Mouse (Mus musculus) heart, adult 2 months (tissue): Measurements from ENCODE around the gene Ndufs3. TPM values are rescaled to one million over a fixed set of nuclear protein-coding genes. Genes with fewer than 3 reads are reported as not detected.
A peak's percentile ranks its signal among the peaks of the same experiment; 100 is the strongest.

Experiments
- DNase-seq, 2 experiments: peaks; one replicate each; pipeline ENCODE4 v3.0.0; 2021
- H3K27ac ChIP-seq: fragments of 200-600 bp; 2 replicates; pipeline ENCODE4 v1.8.1; 2022
- H3K27me3 ChIP-seq: fragments of 200-500 bp; 2 replicates; pipeline ENCODE4 v1.6.1; 2012; ENCODE audit warnings: mild to moderate bottlenecking, low read length, inconsistent platforms, mixed read lengths; ENCODE audit not compliant: control insufficient read depth, insufficient read depth
- H3K36me3 ChIP-seq: fragments of 200-500 bp; 2 replicates; pipeline ENCODE4 v1.6.1; 2012; ENCODE audit warnings: low read length, inconsistent platforms; ENCODE audit not compliant: control insufficient read depth, insufficient read depth
- H3K4me1 ChIP-seq: fragments of 200-500 bp; 2 replicates; pipeline ENCODE4 v1.6.1; 2011; ENCODE audit warnings: low read length; ENCODE audit not compliant: control insufficient read depth, insufficient read depth
- H3K4me3 ChIP-seq: fragments of 200-600 bp; 2 replicates; pipeline ENCODE4 v1.8.1; 2022
- H3K79me2 ChIP-seq: fragments of 200-500 bp; replicated peaks from 2 replicates; pipeline ENCODE4 v1.6.1; 2012; ENCODE audit warnings: mild to moderate bottlenecking, inconsistent platforms, low read length, moderate library complexity, mixed read lengths; ENCODE audit not compliant: control insufficient read depth, insufficient read depth
- H3K9ac ChIP-seq: fragments of 200-500 bp; 2 replicates; pipeline ENCODE4 v1.6.1; 2012; ENCODE audit warnings: low read depth, mild to moderate bottlenecking, control low read depth, inconsistent platforms, low read length, mixed read lengths
- CTCF ChIP-seq: fragments of 200-600 bp; IDR thresholded peaks from 2 replicates; pipeline ENCODE4 v1.8.1; 2022; ENCODE audit warnings: antibody characterized with exemption, mild to moderate bottlenecking, moderate library complexity
- EP300 ChIP-seq: fragments of 200-500 bp; IDR thresholded peaks from 2 replicates; pipeline ENCODE4 v1.6.1; 2011; ENCODE audit warnings: low read depth, low read length, control low read depth; ENCODE audit not compliant: insufficient read depth
- POLR2A ChIP-seq: fragments of 200-500 bp; IDR thresholded peaks from 2 replicates; pipeline ENCODE4 v1.6.1; 2011; ENCODE audit warnings: mild to moderate bottlenecking, low read depth, low read length, control low read depth; ENCODE audit not compliant: insufficient read depth
- WGBS: fragments of 180-500 bp; shearing (Covaris S2); methylation state at CpG from one replicate; pipeline ENCODE4 v1.1.7; 2018; 5-methylcytosine and 5-hydroxymethylcytosine counted together
- intact Hi-C: fragments of 180-260 bp; cut with DNase I; formaldehyde crosslinking; loops from one replicate; pipeline ENCODE4 v1.15.1; 2025
- long read RNA-seq: library from polyadenylated mRNA; stranded (forward); transcript quantifications from one replicate; pipeline ENCODE4 v2.0.0, GENCODE M21; 2021
- polyA plus RNA-seq: library from polyadenylated mRNA; depleted of rRNA; stranded (reverse); fragments of >200 nt; gene quantifications from 2 replicates; pipeline ENCODE4 v1.2.3, GENCODE M21; 2012; rRNA removed
- total RNA-seq, 2 experiments: library from RNA; stranded (reverse); gene quantifications; 2 replicates each; pipeline ENCODE4 v1.2.3; 2021

The Ndufs3 gene
- total RNA-seq (100 to 1,000 TPM; 770 to 910 TPM), polyA plus RNA-seq (596 and 1,142 TPM in 2 replicates)
- long read RNA-seq, transcript Ndufs3-201 (7 exons, 1,046 nt): major isoform, 729 of 750 reads
- long read RNA-seq, partial matches to known transcripts: 8 of 750 reads
- long read RNA-seq, other reads (novel, unspliced or antisense): 11 of 750 reads

DNA sequence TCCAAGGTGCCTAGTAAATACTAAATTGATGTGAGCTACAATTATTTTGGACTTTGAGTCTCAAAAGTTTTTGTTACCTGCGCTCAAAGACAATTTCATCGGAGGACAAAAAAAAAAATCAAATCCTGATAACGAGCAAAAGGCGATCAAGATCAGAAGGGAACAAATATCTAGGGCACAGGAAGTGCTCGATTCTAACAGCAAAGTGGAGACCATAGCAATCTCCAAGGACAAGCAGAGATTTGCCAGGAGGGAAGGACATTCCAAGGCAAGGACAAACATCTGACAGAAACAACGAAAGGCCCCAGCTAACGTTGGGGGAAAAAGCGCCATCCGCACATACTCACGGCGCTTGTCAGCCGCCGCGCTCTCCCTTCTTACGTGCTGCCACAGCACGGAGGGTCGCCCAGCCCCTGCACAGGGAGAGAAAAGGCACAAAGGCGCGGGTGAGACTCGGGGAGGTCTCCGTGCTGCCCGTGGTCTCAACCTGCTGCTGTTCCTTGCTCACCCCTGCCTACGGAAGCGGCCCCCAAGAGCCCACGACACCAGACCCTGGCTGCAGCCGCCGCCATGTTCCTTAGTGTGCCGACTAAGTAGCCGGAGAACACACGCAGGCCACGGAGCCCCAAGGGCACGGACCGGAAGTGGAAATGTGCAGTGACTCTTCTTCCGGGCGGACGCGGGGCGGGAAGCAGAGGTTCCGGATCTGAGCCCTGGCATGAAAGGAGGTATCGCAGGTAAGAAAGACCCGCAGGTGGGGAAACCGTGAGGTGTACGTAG is at the start of gene Ndufs3, which contains the start of gene Kbtbd4:
Ndufs3 (minus strand) TSS at position 752 of the 780 bp plus-strand sequence.
Kbtbd4 (plus strand) TSS at position 665 of the 780 bp plus-strand sequence.
- 0 out of 2 replicates have a peak, but pooled peaks cover 2% of the 10 kb centered on the region for H3K36me3 ChIP-seq

GRCm38 (mm10) chr2:90953461-90953860 is 48.8 kb upstream of the Ndufs3 start:
- H3K27ac ChIP-seq: no peak overlapping the region
- H3K4me1 ChIP-seq: peaks cover 6% of the 10 kb centered on the region
- intact Hi-C loops: no loop called here
- H3K4me3 ChIP-seq: no peak overlapping the region
- H3K36me3 ChIP-seq: peaks cover 16% of the 10 kb centered on the region
- peaks cover 7% of the 10 kb centered on the region; the same call in 1 of the 2 replicates for H3K79me2 ChIP-seq
- no peak for DNase-seq
- TF ChIP-seq EP300 (no peak), CTCF (no peak), POLR2A (no peak)
- H3K9ac ChIP-seq: no peak overlapping the region
- H3K27me3 ChIP-seq: no peaks in the 10 kb centered on the region
- WGBS: 45% methylated on average over 3 of the region's 3 CpGs

More for the DNA sequence above, at the start of gene Ndufs3, which contains the start of gene Kbtbd4:
- WGBS: under 1% methylated on average over 43 of the region's 43 CpGs
- peak within 1 kb of the TSS; percentile 96 for H3K27ac ChIP-seq
- H3K9ac ChIP-seq: peak within 1 kb of the TSS; percentile 86
- H3K27me3 ChIP-seq: no peaks in the 10 kb centered on the region
- H3K4me1 ChIP-seq: peaks cover 9% of the 10 kb centered on the region
- peak within 1 kb of the TSS; percentile 75 for H3K4me3 ChIP-seq
- intact Hi-C loops: loop anchor here (5.0 kb wide), 3 partner anchors 37 to 298 kb away; partner anchors contain the start of genes Acp2, Mtch2 and Nr1h3
- TF ChIP-seq POLR2A (peak; percentile 94), EP300 (peak; percentile 42; the same call in 1 of the 2 replicates), CTCF (no peak)
- no peaks in the 10 kb centered on the region for H3K79me2 ChIP-seq
- peak; percentile 88 to 89 for DNase-seq

- Histone ChIP-seq H3K27ac (no peak overlapping the region), H3K79me2 (peaks cover 11% of the 10 kb centered on the region), H3K4me1 (peaks cover 10% of the 10 kb centered on the region), H3K36me3 (peaks cover 19% of the 10 kb centered on the region), H3K27me3 (no peaks in the 10 kb centered on the region), H3K9ac (no peak overlapping the region), H3K4me3 (no peak overlapping the region)
- intact Hi-C loops: no loop called here
- DNase-seq: peak in 1 of 2 experiments; percentile 19
- TF ChIP-seq EP300 (no peak), CTCF (no peak), POLR2A (no peak)
These were observed 46.1 kb upstream of the Ndufs3 start for GRCm38 (mm10) chr2:90950582-90951194.

DNA sequence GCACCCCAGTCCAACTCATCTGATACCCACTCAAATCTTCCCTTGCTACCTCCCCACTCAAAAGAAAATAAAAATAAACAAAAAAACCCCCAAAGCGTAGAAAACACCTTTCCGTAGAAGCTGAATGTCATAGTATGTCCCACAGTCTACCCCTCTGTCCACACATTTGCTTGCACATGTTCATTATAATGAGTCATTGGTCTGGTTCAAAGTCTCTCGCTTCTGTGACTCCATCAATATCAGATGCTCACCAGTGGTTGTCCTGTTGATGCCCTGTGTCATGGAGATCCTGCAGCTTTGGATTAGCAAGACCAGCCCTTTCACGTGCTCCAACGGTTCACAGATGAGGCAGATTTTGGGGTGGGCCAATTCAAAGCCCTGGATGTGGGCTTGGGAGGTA is 45.5 kb upstream of the Ndufs3 start:
- H3K79me2 ChIP-seq: peaks cover 12% of the 10 kb centered on the region
- TF ChIP-seq CTCF: no peak
- TF ChIP-seq EP300: no peak
- TF ChIP-seq POLR2A: no peak
- peaks cover 15% of the 10 kb centered on the region for H3K36me3 ChIP-seq
- peak in 1 of 2 experiments; percentile 22 for DNase-seq
- H3K27me3 ChIP-seq: no peaks in the 10 kb centered on the region
- 85% methylated on average over 5 of the region's 5 CpGs for WGBS
- H3K9ac ChIP-seq: no peak overlapping the region
- intact Hi-C loops: no loop called here
- H3K4me1 ChIP-seq: peaks cover 10% of the 10 kb centered on the region
- H3K4me3 ChIP-seq: no peak overlapping the region
- no peak overlapping the region for H3K27ac ChIP-seq

GRCm38 (mm10) chr2:90941744-90942143 is 37.1 kb upstream of the Ndufs3 start:
- no peak for DNase-seq
- WGBS: 42% methylated on average over 2 of the region's 2 CpGs
- H3K4me3 ChIP-seq: peak overlapping the region; percentile 99
- H3K27me3 ChIP-seq: no peaks in the 10 kb centered on the region
- H3K4me1 ChIP-seq: peaks cover 7% of the 10 kb centered on the region
- intact Hi-C loops: loop anchor here (5.0 kb wide), 3 partner anchors 111 to 161 kb away; partner anchors contain the start of gene Psmc3
- H3K27ac ChIP-seq: no peak overlapping the region; the same call in 1 of the 2 replicates
- peaks cover 29% of the 10 kb centered on the region for H3K36me3 ChIP-seq
- no peak overlapping the region for H3K9ac ChIP-seq
- no peak for TF ChIP-seq EP300
- TF ChIP-seq CTCF: no peak
- TF ChIP-seq POLR2A: no peak
- peaks cover 10% of the 10 kb centered on the region for H3K79me2 ChIP-seq
